Mouse (Mus musculus): ENCODE results near the gene Rgl1. TPM values are rescaled to one million over a fixed set of nuclear protein-coding genes. Genes with fewer than 3 reads are reported as not detected.

Gene Rgl1
- 10 to 100 TPM; 37.0 to 38.2 TPM for total RNA-seq (2021)

- DNase-seq (ENCODE audit: low spot score): peak; percentile 98
- intact Hi-C loops (cut with DNase I): loop anchor here (5.0 kb wide), 2 partner anchors 136 to 379 kb away; partner anchors contain the start of genes Smg7 and Tsen15
Measured at GRCm38 (mm10) chr1:152766032-152766772, at the start of gene Rgl1, which contains the start of gene Arpc5. TSS of gene Rgl1 (minus strand) at chr1:152766351. TSS of gene Arpc5 (plus strand) at chr1:152766542.

- intact Hi-C loops (cut with DNase I): no loop called here
- DNase-seq (ENCODE audit: low spot score): no peak
Measured at GRCm38 (mm10) chr1:152815265-152815701, 49.1 kb upstream of the Rgl1 start.

- intact Hi-C loops (cut with DNase I): no loop called here
- no peak for DNase-seq (ENCODE audit: low spot score)
Measured at GRCm38 (mm10) chr1:152810533-152811439, 44.6 kb upstream of the Rgl1 start.

GRCm38 (mm10) chr1:152809541-152810252 lies 43.5 kb upstream of the Rgl1 start:
- peak; percentile 8 for DNase-seq (ENCODE audit: low spot score)
- intact Hi-C loops (cut with DNase I): no loop called here

GRCm38 (mm10) chr1:152808392-152808680 lies 42.2 kb upstream of the Rgl1 start:
- DNase-seq (ENCODE audit: low spot score): no peak
- intact Hi-C loops (cut with DNase I): no loop called here

GRCm38 (mm10) chr1:152807619-152808391 lies 41.7 kb upstream of the Rgl1 start:
- intact Hi-C loops (cut with DNase I): no loop called here
- DNase-seq (ENCODE audit: low spot score): peak; percentile 17

- intact Hi-C loops (cut with DNase I): no loop called here
- no peak for DNase-seq (ENCODE audit: low spot score)
Measured at GRCm38 (mm10) chr1:152804907-152805306, 38.8 kb upstream of the Rgl1 start.

GRCm38 (mm10) chr1:152800633-152801176 lies 34.6 kb upstream of the Rgl1 start:
- intact Hi-C loops (cut with DNase I): no loop called here

GRCm38 (mm10) chr1:152799897-152800296 lies 33.7 kb upstream of the Rgl1 start, which contains the start of gene Ncf2:
TSS of gene Ncf2 (plus strand) at chr1:152800194.
- intact Hi-C loops (cut with DNase I): no loop called here
- no peak for DNase-seq (ENCODE audit: low spot score)

More at GRCm38 (mm10) chr1:152800633-152801176, 34.6 kb upstream of the Rgl1 start:
- no peak for DNase-seq (ENCODE audit: low spot score)

- intact Hi-C loops (cut with DNase I): no loop called here
- no peak for DNase-seq (ENCODE audit: low spot score)
Measured at GRCm38 (mm10) chr1:152798125-152798524, 32.0 kb upstream of the Rgl1 start.

GRCm38 (mm10) chr1:152796683-152797263 lies 30.6 kb upstream of the Rgl1 start:
- intact Hi-C loops (cut with DNase I): no loop called here
- no peak for DNase-seq (ENCODE audit: low spot score)

- intact Hi-C loops (cut with DNase I): no loop called here
- no peak for DNase-seq (ENCODE audit: low spot score)
Measured at GRCm38 (mm10) chr1:152795688-152796255, 29.6 kb upstream of the Rgl1 start.

- DNase-seq (ENCODE audit: low spot score): no peak
- intact Hi-C loops (cut with DNase I): loop anchor here (5.0 kb wide), 2 partner anchors 39 to 109 kb away; partner anchors contain the start of gene Smg7
Measured at GRCm38 (mm10) chr1:152793495-152794130, 27.5 kb upstream of the Rgl1 start.

GRCm38 (mm10) chr1:152792736-152793494 lies 26.8 kb upstream of the Rgl1 start:
- intact Hi-C loops (cut with DNase I): loop anchor here (5.0 kb wide), 2 partner anchors 39 to 109 kb away; partner anchors contain the start of gene Smg7
- no peak for DNase-seq (ENCODE audit: low spot score)

GRCm38 (mm10) chr1:152791269-152791668 lies 25.1 kb upstream of the Rgl1 start:
- intact Hi-C loops (cut with DNase I): loop anchor here (5.0 kb wide), 2 partner anchors 41 to 111 kb away; partner anchors contain the start of gene Smg7
- DNase-seq (ENCODE audit: low spot score): no peak

GRCm38 (mm10) chr1:152790821-152791220 lies 24.7 kb upstream of the Rgl1 start:
- DNase-seq (ENCODE audit: low spot score): no peak
- intact Hi-C loops (cut with DNase I): loop anchor here (5.0 kb wide), 2 partner anchors 41 to 111 kb away; partner anchors contain the start of gene Smg7

- intact Hi-C loops (cut with DNase I): loop anchor here (5.0 kb wide), 2 partner anchors 42 to 112 kb away; partner anchors contain the start of gene Smg7
- no peak for DNase-seq (ENCODE audit: low spot score)
Measured at GRCm38 (mm10) chr1:152790254-152790653, 24.1 kb upstream of the Rgl1 start.
